9 mouse cellular contexts compared by ENCODE assay signal in genomic region chrX:163549666-163550065, GRCm38 (mm10). TPM values are rescaled to one million over a fixed set of nuclear protein-coding genes. Genes with fewer than 3 reads are reported as not detected.
DNase-seq lines count a peak whose midpoint lies in the region; ATAC-seq and TF ChIP-seq lines count a peak whose summit lies in the region.
"Had no signal": no experiment of that assay in that cellular context is flagged by ENCODE, and none has a peak within 500 bp of the region (broad histone marks: within the 10 kb centered on the region; RNA-seq: fewer than 3 reads in every experiment).

Grpr (minus strand) TSS chrX:163549677.

- peak; percentile 49 for TF ChIP-seq CTCF in gastrocnemius, adult 2 months (IDR thresholded peaks at IDR 0.05)

- no peaks in the 10 kb centered on the region for H3K36me3 ChIP-seq in forebrain, embryonic 12.5 days (replicated peaks)
- H3K36me3 ChIP-seq: liver, embryonic 13.5 days had no signal

- peak; percentile 85; the same call in 1 of the 2 replicates for ATAC-seq in forebrain, embryonic 12.5 days (ENCODE audit: low FRiP score)
- ATAC-seq in inflammation-experienced regulatory T-cells, adult 6 months = peak; percentile 73

- intact Hi-C loops in gastrocnemius, adult 2 months (cut with DNase I) = no loop called here

- H3K4me2 ChIP-seq in forebrain, embryonic 12.5 days = no peak within 1 kb of the TSS
- H3K4me2 ChIP-seq: liver, embryonic 13.5 days had no signal

- peak; percentile 21 for DNase-seq in gastrocnemius, adult 2 months
- no peak for DNase-seq in gastrocnemius, postnatal 25 days
- peak; percentile 51 for DNase-seq in adrenal gland, postnatal 25 days
- peak; percentile 3 for DNase-seq in left cerebral cortex, adult 11 months (ENCODE audit: low spot score)
- peak; percentile 49 to 54 for DNase-seq in lung, postnatal 4 days
- DNase-seq in right cerebral cortex, postnatal 25 days = peak; percentile 28
- DNase-seq: liver, embryonic 13.5 days had no signal

- no peaks in the 10 kb centered on the region for H3K9me3 ChIP-seq in forebrain, embryonic 12.5 days
- H3K9me3 ChIP-seq: liver, embryonic 13.5 days had no signal

- 21% methylated on average over 7 of the region's 7 CpGs for WGBS in forebrain, embryonic 12.5 days

- no peak within 1 kb of the TSS for H3K9ac ChIP-seq in forebrain, embryonic 12.5 days
- H3K9ac ChIP-seq: liver, embryonic 13.5 days had no signal

- no peaks in the 10 kb centered on the region for H3K4me1 ChIP-seq in forebrain, embryonic 12.5 days
- H3K4me1 ChIP-seq: liver, embryonic 13.5 days had no signal

- H3K4me3 ChIP-seq in gastrocnemius, adult 2 months = no peak within 1 kb of the TSS
- no peak within 1 kb of the TSS for H3K4me3 ChIP-seq in forebrain, embryonic 12.5 days (replicated peaks)
- H3K4me3 ChIP-seq: liver, embryonic 13.5 days had no signal

- no peak within 1 kb of the TSS for H3K27ac ChIP-seq in gastrocnemius, adult 2 months
- no peak within 1 kb of the TSS for H3K27ac ChIP-seq in forebrain, embryonic 12.5 days
- H3K27ac ChIP-seq: liver, embryonic 13.5 days had no signal

- H3K27me3 ChIP-seq in forebrain, embryonic 12.5 days = peaks cover 45% of the 10 kb centered on the region
- H3K27me3 ChIP-seq: liver, embryonic 13.5 days had no signal

RNA-seq across cellular contexts. Expression of gene Grpr, which starts in this region (rescaled TPM):
- not detected for total RNA-seq in gastrocnemius, adult 2 months (2021)
- total RNA-seq in gastrocnemius, postnatal 25 days (2021) = not detected
- total RNA-seq in adrenal gland, postnatal 25 days (2021) = 5.9 and 6.1 TPM in 2 replicates
- polyA plus RNA-seq in forebrain, embryonic 12.5 days (2016; fragmentation: Nextera tagmentation; extraction: Ambion mirVana) = 0.08 TPM in 1 of 2 replicates, not detected in the other
- not detected for polyA plus RNA-seq in inflammation-experienced regulatory T-cells, adult 6 months (2017; shearing (Covaris generic))
- polyA plus RNA-seq: liver, embryonic 13.5 days had no signal

Comparison
In these comparisons a context has a peak if more than half of its experiments do, and no peak if none do; other contexts are left out.
1. Peak in DNase-seq in gastrocnemius, adult 2 months; RNA of the gene not detected or under 1 TPM.
2. Peak in ATAC-seq in forebrain, embryonic 12.5 days; RNA of the gene not detected or under 1 TPM.
3. Peak in ATAC-seq in inflammation-experienced regulatory T-cells, adult 6 months; RNA of the gene not detected or under 1 TPM.